Mouse (Mus musculus) WW6 (cell line): ENCODE measurements around the gene Spty2d1.
"Not testable (repeated sequence)": the region's sequence is repeated elsewhere in the genome, so short reads cannot be mapped to it uniquely, and the experiment has no call there.

Source experiments
- DNase-seq: peaks from one replicate; pipeline ENCODE4 v3.0.0-alpha.2; 2013; ENCODE audit warnings: low read depth, low spot score

The Spty2d1 gene

GRCm38 (mm10) chr7:46989387-46989786 lies 18.8 kb downstream of the Spty2d1 start:
- DNase-seq, result not testable (repeated sequence)

GRCm38 (mm10) chr7:46987073-46987472 lies 21.1 kb downstream of the Spty2d1 start:
- DNase-seq, result no peak

- DNase-seq, result no peak
Observed at GRCm38 (mm10) chr7:46986646-46987045, 21.6 kb downstream of the Spty2d1 start.

GRCm38 (mm10) chr7:46985718-46986505 lies 22.3 kb downstream of the Spty2d1 start:
- no peak for DNase-seq

GRCm38 (mm10) chr7:46983280-46983679 lies 24.9 kb downstream of the Spty2d1 start, which contains the start of gene Gm9999:
Gm9999 (plus strand) TSS chr7:46983580.
- no peak for DNase-seq

- DNase-seq, result no peak
Observed at GRCm38 (mm10) chr7:46975456-46975855, 32.8 kb downstream of the Spty2d1 start.

GRCm38 (mm10) chr7:46974648-46975047 lies 33.6 kb downstream of the Spty2d1 start:
- no peak for DNase-seq

- no peak for DNase-seq
Observed at GRCm38 (mm10) chr7:46969898-46970297, 38.3 kb downstream of the Spty2d1 start.

GRCm38 (mm10) chr7:46964070-46964469 lies 44.1 kb downstream of the Spty2d1 start:
- no peak for DNase-seq

- peak; percentile 52 for DNase-seq
Observed at GRCm38 (mm10) chr7:46962806-46963618, 45.2 kb downstream of the Spty2d1 start.

GRCm38 (mm10) chr7:46962132-46962531 lies 46.1 kb downstream of the Spty2d1 start:
- DNase-seq, result no peak

- DNase-seq, result no peak
Observed at GRCm38 (mm10) chr7:46960991-46961390, 47.2 kb downstream of the Spty2d1 start.

- DNase-seq, result no peak
Observed at GRCm38 (mm10) chr7:46958853-46959252, 49.4 kb downstream of the Spty2d1 start.

- peak; percentile 94 for DNase-seq
Observed at GRCm38 (mm10) chr7:46957831-46958691, 50.1 kb downstream of the Spty2d1 start, which contains the start of gene Uevld. Uevld (minus strand) TSS chr7:46958527.
